Mouse (Mus musculus) adrenal gland, postnatal 10 days (tissue): Measurements from ENCODE around the gene Cbl. TPM values are rescaled to one million over a fixed set of nuclear protein-coding genes. Genes with fewer than 3 reads are reported as not detected.

ENCODE experiments used
- DNase-seq: peaks from one replicate; pipeline ENCODE4 v3.0.0; 2021; ENCODE audit warnings: mixed read lengths
- long read RNA-seq, 2 experiments: library from polyadenylated mRNA; stranded (forward); transcript quantifications; one replicate each; pipeline ENCODE4 v2.0.0; 2021
- total RNA-seq, 2 experiments: library from RNA; stranded (reverse); gene quantifications; 2 replicates each; pipeline ENCODE4 v1.2.3; 2021

Gene Cbl
- 10 to 100 TPM; 28.2 to 32.4 TPM for total RNA-seq
- long read RNA-seq, experiment 1, full-length matches to known transcripts, result 2 of 7 reads
- long read RNA-seq, experiment 1, partial matches to known transcripts, result 5 of 7 reads
- long read RNA-seq, experiment 1, other reads (novel, unspliced or antisense), result 0 of 7 reads
- long read RNA-seq, experiment 2, result 0 reads

GRCm38 (mm10) chr9:44233802-44234478 is at the start of gene Cbl:
Gene Cbl (minus strand): TSS chr9:44234049.
- peak; percentile 99 for DNase-seq

- DNase-seq, result peak; percentile 58
Observed at GRCm38 (mm10) chr9:44283183-44283582, 49.3 kb upstream of the Cbl start.

- peak; percentile 41 for DNase-seq
Observed at GRCm38 (mm10) chr9:44269973-44270372, 36.1 kb upstream of the Cbl start.

DNA sequence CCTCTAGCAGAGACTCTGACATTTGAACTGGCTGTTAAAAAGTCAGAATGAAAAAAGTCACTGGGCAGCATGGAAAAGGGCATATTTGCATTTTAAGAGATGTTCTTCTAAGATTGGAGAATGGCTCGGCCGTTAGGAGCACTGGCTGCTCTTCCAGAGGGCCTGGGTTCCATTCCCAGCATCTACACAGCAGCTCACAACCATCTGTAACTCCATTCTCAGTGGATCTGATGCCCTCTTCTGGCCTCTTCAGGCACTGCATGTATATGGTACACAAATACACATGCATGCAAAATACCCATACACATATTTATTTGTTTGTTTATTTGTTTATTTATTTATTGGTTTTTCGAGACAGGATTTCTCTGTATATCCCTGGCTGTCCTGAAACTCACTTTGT is 35.2 kb upstream of the Cbl start:
- DNase-seq, result peak; percentile 49

DNA sequence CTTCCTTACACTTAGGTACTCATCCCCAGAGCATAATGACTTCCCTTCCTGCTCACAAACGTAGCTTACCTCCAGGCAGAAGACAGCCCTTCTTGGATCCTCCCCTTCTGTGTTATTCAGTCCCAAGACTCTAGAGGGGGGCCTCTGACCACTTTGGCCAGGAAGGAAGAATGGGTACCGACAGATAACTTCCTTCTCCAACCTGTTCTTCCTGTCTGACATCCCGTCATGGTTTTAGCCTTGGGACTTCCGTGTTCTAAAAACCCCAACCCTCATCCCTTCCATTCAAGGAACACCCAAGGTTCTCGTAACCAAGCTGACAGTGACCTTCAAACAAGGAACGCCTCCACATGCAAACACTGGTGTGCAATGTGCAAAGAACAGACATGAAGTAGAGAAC is 34.6 kb upstream of the Cbl start, which contains the start of gene Nlrx1:
TSS of gene Nlrx1 (minus strand) at position 168 of the 400 bp plus-strand sequence.
- no peak for DNase-seq

- peak; percentile 95 for DNase-seq
Observed at GRCm38 (mm10) chr9:44268027-44268360, 34.1 kb upstream of the Cbl start.

- peak; percentile 53 for DNase-seq
Observed at GRCm38 (mm10) chr9:44267319-44268026, 33.6 kb upstream of the Cbl start.

GRCm38 (mm10) chr9:44266478-44267226 is 32.8 kb upstream of the Cbl start:
- no peak for DNase-seq

- no peak for DNase-seq
Observed at GRCm38 (mm10) chr9:44261388-44261787, 27.5 kb upstream of the Cbl start.

GRCm38 (mm10) chr9:44259014-44259413 is 25.2 kb upstream of the Cbl start:
- DNase-seq, result no peak

GRCm38 (mm10) chr9:44256213-44256612 is 22.4 kb upstream of the Cbl start:
- no peak for DNase-seq

DNA sequence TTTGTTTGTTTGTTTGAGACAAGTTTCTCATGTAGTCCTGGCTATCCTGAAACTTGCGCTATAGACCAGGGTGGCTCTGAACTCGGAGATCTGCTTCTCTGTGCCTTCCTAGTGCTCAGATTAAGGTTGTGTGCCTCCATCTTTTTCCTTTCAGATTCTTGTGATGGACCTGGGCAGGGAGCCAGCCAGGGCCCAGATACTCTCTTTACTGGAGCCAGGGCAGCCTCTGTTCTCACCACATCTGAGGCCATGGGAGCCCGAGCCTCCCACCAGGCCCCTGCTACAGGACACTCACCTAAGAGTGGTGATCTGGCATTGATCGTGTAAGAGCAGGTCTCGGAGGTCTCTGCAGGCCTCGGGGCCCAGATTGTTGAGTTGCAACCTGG is 21.3 kb upstream of the Cbl start:
- no peak for DNase-seq

DNA sequence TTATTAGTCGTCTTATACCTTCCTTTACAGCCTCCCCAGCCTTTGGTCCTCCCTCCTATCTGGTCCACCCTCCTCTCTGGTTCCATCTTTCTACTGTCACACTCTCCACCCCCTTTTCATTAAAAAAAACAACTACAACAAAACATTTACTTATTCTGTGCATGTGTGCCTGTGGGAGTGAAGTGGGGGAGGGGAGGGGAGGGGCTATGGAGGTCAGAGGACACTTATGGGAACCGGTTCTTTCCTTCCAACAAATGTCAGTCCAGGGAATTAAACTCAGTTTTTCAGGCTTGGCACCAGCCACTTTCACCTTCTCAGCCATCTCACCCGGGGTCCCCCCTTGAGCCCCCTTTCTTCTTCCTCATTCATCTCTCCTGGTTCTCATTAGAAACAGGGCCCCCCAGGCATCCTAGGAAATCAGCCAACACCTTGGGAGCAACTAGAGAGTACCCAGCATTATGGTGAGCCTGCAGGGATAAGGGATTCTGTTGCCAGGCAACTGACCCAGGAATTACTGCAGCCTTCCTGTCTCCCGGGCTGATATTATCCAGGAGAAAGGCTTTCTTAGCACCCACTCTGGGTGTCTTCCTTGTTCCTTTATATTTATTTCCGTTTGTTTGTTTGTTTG is 20.8 kb upstream of the Cbl start:
- no peak for DNase-seq

- DNase-seq, result no peak
Observed at GRCm38 (mm10) chr9:44253441-44253840, 19.6 kb upstream of the Cbl start.

- no peak for DNase-seq
Observed at GRCm38 (mm10) chr9:44251314-44251713, 17.5 kb upstream of the Cbl start, which contains the start of gene Pdzd3. Gene Pdzd3 (minus strand): TSS chr9:44251471.

DNA sequence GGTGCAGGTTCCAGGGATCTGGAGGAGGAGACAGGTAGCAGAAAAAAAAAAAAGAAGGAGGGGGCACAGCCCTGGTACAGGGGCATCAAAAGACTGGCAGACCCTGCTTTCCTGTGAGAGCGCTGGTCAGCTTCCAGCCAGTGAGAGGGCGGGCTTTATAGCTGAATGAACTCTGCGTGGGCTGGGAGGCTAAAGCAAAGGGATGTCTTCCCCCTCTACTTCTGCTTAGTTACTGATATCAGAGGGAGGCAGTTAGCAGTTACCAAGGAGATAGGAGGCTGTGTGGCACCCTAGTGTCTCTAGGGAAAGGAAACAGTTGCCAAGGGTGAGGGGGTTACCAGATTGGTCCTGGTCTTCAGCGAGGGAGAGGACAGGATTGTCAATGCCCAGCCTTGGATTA is 16.6 kb upstream of the Cbl start:
- no peak for DNase-seq

DNA sequence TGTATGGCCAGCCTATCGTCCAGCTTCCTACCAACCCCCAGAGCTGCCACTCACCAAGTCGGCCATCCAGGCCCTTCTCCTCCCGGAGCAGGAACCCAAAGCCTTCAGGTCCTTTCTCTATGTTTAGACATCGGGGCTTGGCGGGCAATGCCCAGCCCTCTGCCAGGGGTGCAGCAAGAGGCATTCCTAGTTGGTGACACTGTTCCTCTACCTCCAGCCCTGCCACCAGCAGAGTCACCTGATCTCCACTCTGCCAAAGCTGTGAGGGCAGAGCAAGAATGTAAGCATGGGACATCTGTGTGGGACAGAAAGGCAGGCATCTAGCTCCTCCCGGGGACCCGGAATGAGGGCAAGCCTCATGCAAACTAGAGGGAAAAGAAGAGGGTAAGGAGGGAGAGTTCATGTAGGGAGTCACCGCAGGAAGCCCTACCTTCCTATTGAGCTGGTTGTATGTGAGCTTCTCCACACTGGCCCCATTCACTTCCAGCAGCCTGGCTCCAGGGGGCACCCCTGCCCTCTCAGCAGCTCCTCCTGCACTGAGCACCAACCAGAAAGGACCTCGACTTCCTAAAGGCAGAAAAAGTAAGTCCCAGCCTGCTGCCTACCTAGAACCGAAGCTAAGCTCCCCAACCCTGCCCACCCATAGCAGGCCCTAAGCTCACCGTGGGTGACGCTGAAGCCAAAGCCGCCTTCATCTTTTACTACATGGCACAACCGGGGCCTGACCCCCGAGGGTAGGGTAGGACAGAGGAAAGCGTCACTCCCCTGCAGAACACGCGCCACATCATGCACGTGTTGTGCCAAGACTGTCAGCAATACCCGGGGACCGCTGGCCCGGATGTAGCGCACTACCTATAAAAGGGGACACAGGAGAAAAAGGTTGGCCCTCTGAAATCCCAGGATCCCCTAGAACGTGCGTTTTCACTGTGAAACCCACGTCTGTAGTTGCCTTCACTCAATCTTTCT is 15.6 kb upstream of the Cbl start:
- DNase-seq, result peak; percentile 81

GRCm38 (mm10) chr9:44247907-44248306 is 14.1 kb upstream of the Cbl start:
- DNase-seq, result no peak

DNA sequence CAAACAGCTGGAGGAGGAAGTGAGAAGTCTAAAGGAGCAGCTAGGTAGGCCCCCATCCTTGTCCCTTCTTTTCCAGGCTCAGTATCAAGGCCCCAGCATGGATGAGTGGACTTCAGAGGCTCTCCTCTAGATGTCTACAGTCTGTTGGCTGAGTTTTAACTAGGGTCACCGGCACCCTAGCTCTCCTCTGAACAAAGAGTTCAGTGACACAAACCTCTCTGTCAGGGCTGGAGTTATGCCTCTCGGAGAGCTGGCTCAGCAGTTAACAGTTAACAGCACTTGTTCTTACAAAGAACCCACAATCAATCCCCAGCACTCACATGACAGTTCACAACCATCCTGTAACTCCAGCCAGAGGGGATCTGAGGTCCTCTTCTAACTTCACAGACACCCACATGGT is 9.8 kb upstream of the Cbl start:
- DNase-seq, result no peak

DNA sequence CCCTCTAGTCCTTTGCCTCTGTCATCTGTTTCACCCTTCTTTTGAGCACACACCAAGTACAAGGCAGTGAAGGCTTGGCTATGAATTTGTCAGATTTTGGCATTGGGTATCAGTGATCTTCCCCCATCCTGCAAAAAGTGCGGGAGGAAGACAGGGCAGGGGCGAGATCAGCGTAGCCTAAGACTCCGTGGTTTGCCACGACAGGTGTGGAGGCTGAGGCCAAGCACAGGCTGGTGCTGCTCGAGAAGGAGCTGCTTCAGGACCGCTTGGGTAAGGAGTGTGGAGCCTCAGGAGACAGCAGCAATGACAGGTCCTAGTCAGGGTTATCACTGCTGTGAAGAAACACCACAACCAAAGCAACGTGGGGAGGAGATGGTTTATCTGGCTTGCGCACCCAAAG is 7.6 kb upstream of the Cbl start:
- DNase-seq, result no peak

- peak; percentile 59 for DNase-seq
Observed at GRCm38 (mm10) chr9:44240911-44241310, 7.1 kb upstream of the Cbl start.
